Comparison of ENCODE assay signal across 25 mouse cellular contexts in genomic region chr2:19086167-19086566, GRCm38 (mm10).
"Had no signal": no experiment of that assay in that cellular context is flagged by ENCODE, and none has a peak within 500 bp of the region (broad histone marks: within the 10 kb centered on the region; RNA-seq: fewer than 3 reads in every experiment).

No protein-coding gene starts in this region.

- H3K27ac ChIP-seq: heart, embryonic 13.5 days; heart, embryonic 15.5 days; hindbrain, embryonic 10.5 days; hindbrain, embryonic 12.5 days; hindbrain, embryonic 13.5 days; hindbrain, embryonic 14.5 days; hindbrain, embryonic 15.5 days; hindbrain, postnatal 0 days; intestine, embryonic 15.5 days; kidney, embryonic 15.5 days; kidney, postnatal 0 days; layer of hippocampus, adult 2 months; left cerebral cortex, adult 2 months had no signal

- H3K4me3 ChIP-seq: heart, embryonic 12.5 days; heart, embryonic 13.5 days; heart, embryonic 15.5 days; hindbrain, embryonic 10.5 days; hindbrain, embryonic 12.5 days; hindbrain, embryonic 13.5 days; hindbrain, embryonic 15.5 days; intestine, embryonic 15.5 days; kidney, embryonic 15.5 days; layer of hippocampus, adult 2 months; left cerebral cortex, adult 2 months had no signal

- DNase-seq: heart, postnatal 10 days; heart, postnatal 14 days; heart, postnatal 36 days; heart, postnatal 4 days; kidney, postnatal 4 days; layer of hippocampus, adult 9-11 months; layer of hippocampus, postnatal 36 days had no signal

- ATAC-seq: hindbrain, embryonic 16.5 days; hindbrain, postnatal 0 days; inflammation-experienced regulatory T-cells, adult 6 months; intestine, embryonic 15.5 days; intestine, embryonic 16.5 days; intestine, postnatal 0 days had no signal

- H3K9me3 ChIP-seq: heart, embryonic 15.5 days; hindbrain, embryonic 10.5 days; hindbrain, embryonic 12.5 days; intestine, embryonic 15.5 days; kidney, embryonic 15.5 days had no signal

- H3K36me3 ChIP-seq: heart, embryonic 12.5 days; heart, embryonic 13.5 days; heart, embryonic 15.5 days; hindbrain, embryonic 10.5 days; hindbrain, embryonic 12.5 days; hindbrain, embryonic 13.5 days; hindbrain, embryonic 15.5 days; intestine, embryonic 15.5 days; kidney, embryonic 15.5 days had no signal

- H3K27me3 ChIP-seq: heart, embryonic 12.5 days; heart, embryonic 13.5 days; heart, embryonic 15.5 days; hindbrain, embryonic 12.5 days; hindbrain, embryonic 13.5 days; hindbrain, embryonic 15.5 days; intestine, embryonic 15.5 days; kidney, embryonic 15.5 days had no signal

- H3K4me1 ChIP-seq: heart, embryonic 12.5 days; heart, embryonic 13.5 days; heart, embryonic 15.5 days; hindbrain, embryonic 10.5 days; hindbrain, embryonic 12.5 days; hindbrain, embryonic 13.5 days; hindbrain, embryonic 15.5 days; intestine, embryonic 15.5 days; kidney, embryonic 15.5 days had no signal

- H3K9ac ChIP-seq: heart, embryonic 12.5 days; heart, embryonic 13.5 days; heart, embryonic 15.5 days; hindbrain, embryonic 12.5 days; hindbrain, embryonic 13.5 days; hindbrain, embryonic 14.5 days; hindbrain, embryonic 15.5 days; intestine, embryonic 15.5 days; kidney, embryonic 15.5 days had no signal
